Mouse (Mus musculus): ENCODE results near the gene Cpeb2. TPM values are rescaled to one million over a fixed set of nuclear protein-coding genes. Genes with fewer than 3 reads are reported as not detected.

Gene Cpeb2
- polyA plus RNA-seq, 1 experiment from 2014 or later: 2.6 TPM

DNA sequence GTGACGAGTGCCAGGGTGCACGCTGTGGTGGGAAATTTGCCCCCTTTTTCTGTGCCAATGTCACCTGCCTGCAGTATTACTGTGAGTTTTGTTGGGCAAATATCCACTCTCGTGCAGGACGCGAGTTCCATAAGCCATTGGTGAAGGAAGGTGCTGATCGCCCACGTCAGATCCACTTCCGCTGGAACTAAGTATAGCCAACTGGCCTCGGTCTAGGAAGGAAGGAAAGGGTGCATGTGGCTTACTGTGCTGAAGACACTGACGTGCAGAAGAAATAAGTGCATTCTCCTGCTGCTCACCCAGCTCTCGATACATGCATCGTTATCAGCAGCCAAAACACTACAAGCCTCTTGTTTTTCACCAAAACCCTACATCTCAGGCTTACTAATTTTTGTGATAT is 52.8 kb downstream of the Cpeb2 start:
- 88% methylated on average over 12 of the region's 12 CpGs for WGBS
- ATAC-seq (replicated peaks; ENCODE audit: low FRiP score, low TSS enrichment, low read depth): no peak
- no peaks in the 10 kb centered on the region for H3K4me1 ChIP-seq (replicated peaks; ENCODE audit: control insufficient read depth, insufficient read depth, low read length)

DNA sequence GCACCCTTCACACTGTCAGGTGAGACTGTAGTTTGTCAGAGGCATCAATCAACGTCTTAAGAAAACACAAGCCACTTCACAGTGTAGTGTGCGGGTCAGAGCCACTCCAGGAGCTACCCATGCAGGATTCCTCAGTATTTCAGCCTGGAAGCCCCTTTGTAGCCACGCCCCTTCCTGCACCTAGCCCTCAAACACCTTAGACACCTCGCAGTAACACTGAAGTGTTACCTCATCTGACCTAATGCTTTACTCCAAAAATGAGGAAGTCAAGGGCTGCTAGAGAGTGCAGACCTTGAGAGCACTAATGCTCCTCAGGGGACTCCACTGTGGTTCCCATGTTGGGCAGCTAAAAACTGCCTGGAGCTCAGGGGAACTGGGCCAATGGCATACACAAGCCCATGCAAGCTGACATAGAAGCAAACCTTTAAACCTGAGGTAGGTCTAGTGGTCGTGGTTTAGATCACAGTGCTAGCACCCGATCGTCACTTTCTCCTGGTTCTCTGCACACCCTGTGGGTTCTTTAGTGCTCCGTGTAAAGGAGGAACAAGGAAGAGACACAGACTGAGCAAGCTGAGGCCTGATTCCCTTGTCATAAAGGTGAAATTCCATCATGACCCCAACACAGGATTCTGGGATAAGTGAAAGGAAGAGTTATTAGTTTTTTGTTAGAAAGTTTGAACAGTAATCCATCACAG is 56.9 kb downstream of the Cpeb2 start:
- H3K9ac ChIP-seq (ENCODE audit: low read length): no peak overlapping the region
- H3K4me1 ChIP-seq (replicated peaks; ENCODE audit: control insufficient read depth, insufficient read depth, low read length): no peaks in the 10 kb centered on the region
- H3K9me3 ChIP-seq (ENCODE audit: control insufficient read depth, low read length): no peaks in the 10 kb centered on the region
- H3K4me3 ChIP-seq (ENCODE audit: low read depth, low read length): no peak overlapping the region
- H3K36me3 ChIP-seq (ENCODE audit: control insufficient read depth, insufficient read depth, low read length): no peaks in the 10 kb centered on the region
- H3K27me3 ChIP-seq (replicated peaks; ENCODE audit: control insufficient read depth, insufficient read depth, low read length): no peaks in the 10 kb centered on the region
- DNase-seq (ENCODE audit: low spot score) (no peak), ATAC-seq (replicated peaks; ENCODE audit: low FRiP score, low TSS enrichment, low read depth) (no peak)
- WGBS: 68% methylated on average over 8 of the region's 8 CpGs
- H3K4me2 ChIP-seq (ENCODE audit: low read length): no peak overlapping the region
- no peak overlapping the region for H3K27ac ChIP-seq (ENCODE audit: low read depth)

More for the DNA sequence above, 52.8 kb downstream of the Cpeb2 start:
- no peak overlapping the region for H3K9ac ChIP-seq (ENCODE audit: low read length)
- no peaks in the 10 kb centered on the region for H3K27me3 ChIP-seq (replicated peaks; ENCODE audit: control insufficient read depth, insufficient read depth, low read length)
- no peak overlapping the region for H3K4me3 ChIP-seq (ENCODE audit: low read depth, low read length)
- no peak for DNase-seq (ENCODE audit: low spot score)
- H3K27ac ChIP-seq (ENCODE audit: low read depth): no peak overlapping the region
- H3K9me3 ChIP-seq (ENCODE audit: control insufficient read depth, low read length): no peaks in the 10 kb centered on the region
- 0 out of 2 replicates have a peak, but pooled peaks cover 6% of the 10 kb centered on the region for H3K36me3 ChIP-seq (ENCODE audit: control insufficient read depth, insufficient read depth, low read length)
- no peak overlapping the region for H3K4me2 ChIP-seq (ENCODE audit: low read length)

DNA sequence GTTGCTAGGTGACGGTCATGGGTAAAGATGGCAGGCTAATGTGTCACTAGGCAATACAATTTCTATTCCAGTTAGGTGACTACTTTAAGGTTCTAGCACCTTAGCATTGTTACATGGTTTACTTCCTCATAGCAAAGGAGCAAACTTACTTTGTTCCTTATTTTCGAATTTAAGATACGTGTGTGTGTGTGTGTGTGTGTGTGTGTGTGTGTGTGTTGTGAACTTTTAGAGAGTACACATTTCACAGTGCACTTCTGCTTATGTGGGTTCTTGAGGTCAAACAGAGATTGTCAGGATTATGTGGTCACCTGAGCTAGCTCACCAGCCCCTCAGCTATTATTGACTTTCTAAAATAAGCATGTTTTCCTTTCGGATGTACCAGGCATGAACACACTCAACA is 60.2 kb downstream of the Cpeb2 start:
- Histone ChIP-seq H3K4me2 (ENCODE audit: low read length) (no peak overlapping the region), H3K9ac (ENCODE audit: low read length) (no peak overlapping the region), H3K4me3 (ENCODE audit: low read depth, low read length) (no peak overlapping the region), H3K9me3 (ENCODE audit: control insufficient read depth, low read length) (no peaks in the 10 kb centered on the region), H3K4me1 (replicated peaks; ENCODE audit: control insufficient read depth, insufficient read depth, low read length) (no peaks in the 10 kb centered on the region), H3K27me3 (replicated peaks; ENCODE audit: control insufficient read depth, insufficient read depth, low read length) (no peaks in the 10 kb centered on the region), H3K36me3 (ENCODE audit: control insufficient read depth, insufficient read depth, low read length) (no peaks in the 10 kb centered on the region), H3K27ac (ENCODE audit: low read depth) (no peak overlapping the region)
- WGBS: 86% methylated on average over 4 of the region's 4 CpGs
- DNase-seq (ENCODE audit: low spot score) (no peak), ATAC-seq (replicated peaks; ENCODE audit: low FRiP score, low TSS enrichment, low read depth) (no peak)

DNA sequence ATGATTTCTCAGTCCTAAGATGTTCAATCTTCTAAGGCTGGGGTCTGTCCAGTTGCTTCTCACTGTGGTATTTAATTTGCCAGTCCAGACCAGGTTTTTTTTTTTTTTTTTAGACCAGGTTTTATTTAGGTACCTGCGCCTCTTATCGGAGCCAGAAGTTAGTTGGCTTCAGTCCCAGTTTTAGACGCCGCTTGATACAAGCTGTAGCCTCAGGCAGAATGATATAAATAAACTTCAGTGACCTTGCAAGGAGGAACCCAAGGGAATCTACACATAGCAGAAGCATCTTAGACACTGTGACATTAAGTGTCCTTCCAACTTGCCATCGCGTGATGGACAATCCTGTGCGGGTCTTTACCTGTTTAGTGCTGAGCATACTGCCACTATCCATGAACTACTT is 64.5 kb downstream of the Cpeb2 start:
- no peaks in the 10 kb centered on the region for H3K4me1 ChIP-seq (replicated peaks; ENCODE audit: control insufficient read depth, insufficient read depth, low read length)
- no peaks in the 10 kb centered on the region for H3K9me3 ChIP-seq (ENCODE audit: control insufficient read depth, low read length)
- no peak overlapping the region for H3K9ac ChIP-seq (ENCODE audit: low read length)
- ATAC-seq (replicated peaks; ENCODE audit: low FRiP score, low TSS enrichment, low read depth): no peak
- no peak overlapping the region for H3K4me2 ChIP-seq (ENCODE audit: low read length)
- H3K4me3 ChIP-seq (ENCODE audit: low read depth, low read length): no peak overlapping the region
- no peak overlapping the region for H3K27ac ChIP-seq (ENCODE audit: low read depth)
- no peaks in the 10 kb centered on the region for H3K27me3 ChIP-seq (replicated peaks; ENCODE audit: control insufficient read depth, insufficient read depth, low read length)
- WGBS: 68% methylated on average over 7 of the region's 7 CpGs
- DNase-seq (ENCODE audit: low spot score): no peak
- H3K36me3 ChIP-seq (ENCODE audit: control insufficient read depth, insufficient read depth, low read length): no peaks in the 10 kb centered on the region

DNA sequence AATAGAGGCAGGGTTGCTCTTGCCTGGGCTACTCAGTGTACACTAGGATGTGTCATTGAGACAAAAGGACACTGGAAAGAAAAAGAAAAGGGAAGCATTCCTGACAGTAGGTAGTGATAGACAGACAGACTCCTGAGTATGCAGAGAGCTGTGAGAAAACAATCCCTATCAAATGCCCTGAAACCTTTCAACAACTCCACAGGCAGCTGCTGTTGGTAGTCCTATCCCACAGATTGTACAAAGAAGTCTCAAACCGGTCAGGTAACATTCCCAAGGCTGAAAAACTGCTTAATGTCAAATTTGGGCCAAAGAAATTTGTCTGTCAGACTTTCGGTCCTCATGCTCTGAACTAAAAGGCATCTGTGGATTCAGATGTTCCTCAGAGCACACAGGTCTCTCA is 66.0 kb downstream of the Cpeb2 start:
- Histone ChIP-seq H3K27ac (ENCODE audit: low read depth) (no peak overlapping the region), H3K4me2 (ENCODE audit: low read length) (no peak overlapping the region), H3K4me3 (ENCODE audit: low read depth, low read length) (no peak overlapping the region), H3K27me3 (replicated peaks; ENCODE audit: control insufficient read depth, insufficient read depth, low read length) (no peaks in the 10 kb centered on the region), H3K36me3 (ENCODE audit: control insufficient read depth, insufficient read depth, low read length) (no peaks in the 10 kb centered on the region), H3K9me3 (ENCODE audit: control insufficient read depth, low read length) (no peaks in the 10 kb centered on the region), H3K9ac (ENCODE audit: low read length) (no peak overlapping the region), H3K4me1 (replicated peaks; ENCODE audit: control insufficient read depth, insufficient read depth, low read length) (no peaks in the 10 kb centered on the region)
- ATAC-seq (replicated peaks; ENCODE audit: low FRiP score, low TSS enrichment, low read depth) (no peak), DNase-seq (ENCODE audit: low spot score) (no peak)
- 73% methylated on average over 2 of the region's 2 CpGs for WGBS

DNA sequence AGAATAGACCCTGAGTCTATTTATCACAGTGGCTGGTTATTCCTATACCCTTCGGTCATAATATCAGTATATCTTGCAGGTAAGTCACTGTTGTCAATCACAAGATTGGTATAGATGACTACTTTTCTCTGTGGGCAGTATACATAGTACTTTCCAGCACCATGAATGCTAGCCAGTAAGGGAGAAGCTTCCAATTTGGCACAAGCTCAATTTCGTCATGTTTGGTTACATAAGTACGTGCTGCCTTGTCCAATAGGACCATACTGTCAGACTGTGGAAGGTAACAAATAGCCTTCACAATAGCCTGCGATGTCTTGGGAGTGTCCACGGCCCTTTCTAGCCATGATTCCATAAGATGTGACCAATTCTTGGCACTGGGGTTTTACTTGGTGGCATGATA is 67.1 kb downstream of the Cpeb2 start:
- ATAC-seq (replicated peaks; ENCODE audit: low FRiP score, low TSS enrichment, low read depth) (no peak), DNase-seq (ENCODE audit: low spot score) (no peak)
- Histone ChIP-seq H3K27ac (ENCODE audit: low read depth) (no peak overlapping the region), H3K9ac (ENCODE audit: low read length) (no peak overlapping the region), H3K9me3 (ENCODE audit: control insufficient read depth, low read length) (no peaks in the 10 kb centered on the region), H3K36me3 (ENCODE audit: control insufficient read depth, insufficient read depth, low read length) (no peaks in the 10 kb centered on the region), H3K4me3 (ENCODE audit: low read depth, low read length) (no peak overlapping the region), H3K27me3 (replicated peaks; ENCODE audit: control insufficient read depth, insufficient read depth, low read length) (no peaks in the 10 kb centered on the region), H3K4me1 (replicated peaks; ENCODE audit: control insufficient read depth, insufficient read depth, low read length) (no peaks in the 10 kb centered on the region), H3K4me2 (ENCODE audit: low read length) (no peak overlapping the region)
- 91% methylated on average over 5 of the region's 5 CpGs for WGBS

DNA sequence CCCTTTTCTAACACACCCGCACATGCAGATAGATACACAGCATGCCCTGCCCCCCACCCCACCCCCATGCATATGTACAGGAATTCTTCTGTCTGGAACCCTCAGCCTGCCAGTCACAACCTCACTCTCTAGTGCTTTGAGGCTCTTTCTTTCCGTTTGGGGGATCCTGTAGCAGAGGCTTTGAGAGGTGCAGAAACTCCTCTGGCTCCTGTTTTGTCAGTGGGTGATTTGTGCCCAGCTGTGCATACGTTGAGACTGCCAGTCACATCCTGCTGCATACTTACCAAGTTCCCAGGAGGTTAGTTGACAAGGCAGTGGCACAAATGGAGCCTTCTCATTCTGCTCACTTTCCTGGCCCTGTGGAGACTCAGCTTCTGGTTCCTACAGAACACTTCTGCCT is 68.0 kb downstream of the Cpeb2 start:
- no peaks in the 10 kb centered on the region for H3K36me3 ChIP-seq (ENCODE audit: control insufficient read depth, insufficient read depth, low read length)
- 47% methylated on average over 3 of the region's 3 CpGs for WGBS
- ATAC-seq (replicated peaks; ENCODE audit: low FRiP score, low TSS enrichment, low read depth) (no peak), DNase-seq (ENCODE audit: low spot score) (no peak)
- no peaks in the 10 kb centered on the region for H3K4me1 ChIP-seq (replicated peaks; ENCODE audit: control insufficient read depth, insufficient read depth, low read length)
- no peaks in the 10 kb centered on the region for H3K9me3 ChIP-seq (ENCODE audit: control insufficient read depth, low read length)
- H3K27ac ChIP-seq (ENCODE audit: low read depth): no peak overlapping the region
- no peak overlapping the region for H3K9ac ChIP-seq (ENCODE audit: low read length)
- no peak overlapping the region for H3K4me2 ChIP-seq (ENCODE audit: low read length)
- H3K4me3 ChIP-seq (ENCODE audit: low read depth, low read length): no peak overlapping the region
- no peaks in the 10 kb centered on the region for H3K27me3 ChIP-seq (replicated peaks; ENCODE audit: control insufficient read depth, insufficient read depth, low read length)

DNA sequence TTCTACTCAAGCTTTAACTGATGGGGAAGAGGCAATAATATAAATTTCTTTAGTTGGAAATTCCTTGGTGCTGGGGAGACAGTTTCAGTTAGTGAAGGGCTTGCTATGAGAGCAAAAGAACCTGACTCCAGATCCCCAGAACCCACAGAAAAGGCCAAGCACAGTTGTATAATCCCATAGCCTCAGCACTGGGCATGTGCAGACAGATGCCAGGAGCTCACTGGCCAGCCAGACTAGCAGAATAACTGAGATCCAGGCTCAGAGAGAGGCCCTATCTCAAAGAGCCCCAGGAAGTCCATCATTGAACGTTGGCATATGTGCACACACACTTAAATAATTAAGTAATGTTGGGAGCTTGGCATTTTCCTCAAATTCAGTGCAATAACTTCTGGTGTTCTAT is 70.5 kb downstream of the Cpeb2 start:
- no peak overlapping the region for H3K9ac ChIP-seq (ENCODE audit: low read length)
- no peak overlapping the region for H3K27ac ChIP-seq (ENCODE audit: low read depth)
- H3K27me3 ChIP-seq (replicated peaks; ENCODE audit: control insufficient read depth, insufficient read depth, low read length): no peaks in the 10 kb centered on the region
- DNase-seq (ENCODE audit: low spot score): no peak
- WGBS: 75% methylated on average over 1 of the region's 1 CpGs
- no peaks in the 10 kb centered on the region for H3K4me1 ChIP-seq (replicated peaks; ENCODE audit: control insufficient read depth, insufficient read depth, low read length)
- ATAC-seq (replicated peaks; ENCODE audit: low FRiP score, low TSS enrichment, low read depth): no peak
- H3K4me2 ChIP-seq (ENCODE audit: low read length): no peak overlapping the region
- no peaks in the 10 kb centered on the region for H3K9me3 ChIP-seq (ENCODE audit: control insufficient read depth, low read length)
- no peak overlapping the region for H3K4me3 ChIP-seq (ENCODE audit: low read depth, low read length)
- no peaks in the 10 kb centered on the region for H3K36me3 ChIP-seq (ENCODE audit: control insufficient read depth, insufficient read depth, low read length)

DNA sequence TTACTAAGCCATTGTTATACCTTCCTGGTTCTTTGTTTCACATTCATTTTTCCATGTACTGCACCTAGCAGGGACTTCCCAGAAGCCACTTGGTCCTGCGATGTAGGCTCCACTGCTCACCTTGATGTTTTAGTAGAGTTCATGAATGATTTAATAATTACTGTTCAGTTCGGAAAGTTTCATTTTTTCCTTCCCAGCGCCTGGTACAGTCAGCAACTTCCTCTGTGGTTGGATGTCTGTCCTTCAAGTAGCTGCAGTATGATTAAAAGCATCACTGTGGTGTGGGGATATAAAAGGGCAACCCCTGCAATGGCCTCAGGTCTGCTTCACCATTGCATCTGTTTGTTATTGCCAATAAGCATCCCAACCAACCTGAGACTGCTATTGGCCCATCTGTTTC is 72.5 kb downstream of the Cpeb2 start:
- DNase-seq (ENCODE audit: low spot score) (no peak), ATAC-seq (replicated peaks; ENCODE audit: low FRiP score, low TSS enrichment, low read depth) (no peak)
- Histone ChIP-seq H3K4me2 (ENCODE audit: low read length) (no peak overlapping the region), H3K27me3 (replicated peaks; ENCODE audit: control insufficient read depth, insufficient read depth, low read length) (no peaks in the 10 kb centered on the region), H3K9me3 (ENCODE audit: control insufficient read depth, low read length) (no peaks in the 10 kb centered on the region), H3K27ac (ENCODE audit: low read depth) (no peak overlapping the region), H3K4me3 (ENCODE audit: low read depth, low read length) (no peak overlapping the region), H3K4me1 (replicated peaks; ENCODE audit: control insufficient read depth, insufficient read depth, low read length) (no peaks in the 10 kb centered on the region), H3K36me3 (ENCODE audit: control insufficient read depth, insufficient read depth, low read length) (no peaks in the 10 kb centered on the region), H3K9ac (ENCODE audit: low read length) (no peak overlapping the region)
- WGBS: 86% methylated on average over 3 of the region's 3 CpGs
